Mouse (Mus musculus) lung, postnatal 0 days (tissue): ENCODE results near the gene Ech1.

Source experiments
- CTCF ChIP-seq: IDR thresholded peaks from 2 replicates; pipeline ENCODE4 v1.5.1; 2016; ENCODE audit warnings: antibody characterized with exemption, mild to moderate bottlenecking
- EP300 ChIP-seq: IDR thresholded peaks from 2 replicates; pipeline ENCODE4 v1.6.1; 2016; ENCODE audit warnings: antibody characterized with exemption, mild to moderate bottlenecking, control low read depth

DNA sequence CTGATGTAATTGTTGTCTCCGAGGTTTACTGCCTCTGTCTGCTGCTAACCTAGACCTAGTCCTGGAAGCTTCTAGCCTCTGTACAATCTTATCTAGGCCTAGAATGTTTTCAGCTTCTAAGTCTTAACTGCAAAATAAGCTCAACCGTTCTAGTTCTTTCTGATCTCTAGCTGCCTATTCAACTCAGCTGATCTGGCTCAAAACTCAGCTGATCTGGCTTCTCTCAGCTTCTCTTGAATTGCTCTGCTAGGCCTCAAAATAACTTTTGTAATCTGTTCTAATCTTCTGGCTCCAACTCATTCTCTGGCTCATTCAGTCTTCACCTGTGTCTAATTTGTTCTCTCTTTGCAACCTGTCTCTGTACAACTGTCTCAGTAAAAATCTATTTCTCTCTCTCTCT, 49.5 kb downstream of the Ech1 start:
- TF ChIP-seq CTCF, result no peak
- no peak for TF ChIP-seq EP300
